Mouse (Mus musculus) myocyte (in vitro differentiated cells): ENCODE measurements around the gene Spdl1. TPM values are rescaled to one million over a fixed set of nuclear protein-coding genes. Genes with fewer than 3 reads are reported as not detected.
A peak's percentile ranks its signal among the peaks of the same experiment; 100 is the strongest.

Experiments used
- H3K27me3 ChIP-seq: one replicate; pipeline ENCODE4 v1.6.1; 2011; ENCODE audit not compliant: control insufficient read depth, insufficient read depth, insufficient read length
- H3K36me3 ChIP-seq: one replicate; pipeline ENCODE4 v1.6.1; 2011; ENCODE audit not compliant: control insufficient read depth, insufficient read depth
- H3K4me2 ChIP-seq: one replicate; pipeline ENCODE4 v1.6.1; 2011; ENCODE audit warnings: low read depth, control low read depth
- H3K4me3 ChIP-seq: one replicate; pipeline ENCODE4 v1.5.1; 2011; ENCODE audit warnings: mild to moderate bottlenecking, control low read depth, moderate library complexity
- H3K79me2 ChIP-seq: one replicate; pipeline ENCODE4 v1.6.1; 2011; ENCODE audit not compliant: control insufficient read depth, insufficient read depth
- H3ac ChIP-seq: one replicate; pipeline ENCODE4 v1.6.1; 2011; ENCODE audit not compliant: control insufficient read depth, insufficient read length
- CEBPB ChIP-seq: IDR thresholded peaks from 2 replicates; pipeline ENCODE4 v1.6.1; 2011; ENCODE audit warnings: mild to moderate bottlenecking, moderate library complexity; ENCODE audit not compliant: poor library complexity, insufficient read depth, severe bottlenecking
- E2F4 ChIP-seq: IDR thresholded peaks from one replicate; pipeline ENCODE4 v1.6.1; 2011; ENCODE audit warnings: mild to moderate bottlenecking, control low read depth, moderate library complexity; ENCODE audit not compliant: insufficient read depth
- MAX ChIP-seq: IDR thresholded peaks from one replicate; pipeline ENCODE4 v1.6.1; 2011; ENCODE audit warnings: low read depth, mild to moderate bottlenecking, control low read depth
- MYOD1 ChIP-seq, 3 experiments: IDR thresholded peaks; one replicate each; pipeline ENCODE4 v1.6.1; 2011; ENCODE audit warnings: control low read depth in 2 of 3, low read depth in 2 of 3, mild to moderate bottlenecking in 2 of 3, moderate library complexity in 1 of 3; ENCODE audit not compliant: insufficient read length in 2 of 3, control insufficient read depth in 1 of 3
- MYOG ChIP-seq, 3 experiments: IDR thresholded peaks; one replicate each; pipeline ENCODE4 v1.6.1; 2011; ENCODE audit warnings: control low read depth in 2 of 3, low read depth in 2 of 3, mild to moderate bottlenecking in 2 of 3; ENCODE audit not compliant: insufficient read length in 2 of 3, control insufficient read depth in 1 of 3, insufficient read depth in 1 of 3
- POLR2A ChIP-seq: IDR thresholded peaks from one replicate; pipeline ENCODE4 v1.6.1; 2011; ENCODE audit warnings: low read depth, mild to moderate bottlenecking, control low read depth, moderate library complexity; ENCODE audit not compliant: insufficient read length
- POLR2AphosphoS2 ChIP-seq: IDR thresholded peaks from one replicate; pipeline ENCODE4 v1.6.1; 2011; ENCODE audit warnings: low read depth, control low read depth; ENCODE audit not compliant: insufficient read length
- REST ChIP-seq: IDR thresholded peaks from one replicate; pipeline ENCODE4 v1.6.1; 2011; ENCODE audit warnings: mild to moderate bottlenecking, control low read depth, moderate library complexity; ENCODE audit not compliant: insufficient read depth, insufficient read length
- SRF ChIP-seq: IDR thresholded peaks from one replicate; pipeline ENCODE4 v1.6.1; 2011; ENCODE audit warnings: low read depth; ENCODE audit not compliant: control insufficient read depth, insufficient read length
- TCF12 ChIP-seq: IDR thresholded peaks from one replicate; pipeline ENCODE4 v1.6.1; 2011; ENCODE audit warnings: mild to moderate bottlenecking, control low read depth; ENCODE audit not compliant: poor library complexity, insufficient read depth, severe bottlenecking
- TCF3 ChIP-seq: IDR thresholded peaks from one replicate; pipeline ENCODE4 v1.6.1; 2011; ENCODE audit warnings: low read depth, control low read depth; ENCODE audit not compliant: insufficient read length
- USF1 ChIP-seq: IDR thresholded peaks from one replicate; pipeline ENCODE4 v1.6.1; 2011; ENCODE audit warnings: low read depth, mild to moderate bottlenecking, control low read depth, moderate library complexity
- polyA plus RNA-seq: library from polyadenylated mRNA; unstranded; fragments of >200 nt; fragmentation: generic; extraction: Trizol; gene quantifications from one replicate; pipeline ENCODE4 v1.2.1, GENCODE M21; 2012; ENCODE audit warnings: missing spikeins

Spdl1 gene
- polyA plus RNA-seq, 1 experiment, result 3.4 TPM

DNA sequence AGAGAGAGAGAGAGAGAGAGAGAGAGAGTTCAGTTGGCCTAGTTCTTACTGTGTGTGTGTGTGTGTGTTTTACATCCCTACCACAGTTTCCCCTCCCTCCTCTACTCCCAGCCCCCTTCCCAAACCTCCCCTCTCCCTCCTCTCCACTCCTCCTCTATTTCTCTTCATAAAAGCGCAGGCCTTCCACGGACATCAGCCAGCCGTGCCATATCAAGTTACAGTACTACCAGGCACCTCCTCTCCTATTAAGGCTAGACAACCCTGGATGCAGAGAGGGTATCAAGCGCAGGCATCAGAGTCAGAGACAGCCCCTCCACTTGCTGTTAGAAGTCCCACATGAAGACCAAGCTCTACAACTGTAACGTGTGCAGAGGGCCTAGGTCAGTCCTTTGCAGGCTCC is 6.8 kb upstream of the Spdl1 start:
- H3ac ChIP-seq, result no peak overlapping the region
- no peak overlapping the region for H3K4me3 ChIP-seq
- H3K27me3 ChIP-seq, result peaks cover 12% of the 10 kb centered on the region
- TF ChIP-seq MAX (no peak), MYOG (IDR thresholded peaks at IDR 0.05; ENCODE audit: control insufficient read depth in 1 of 3, insufficient read depth in 1 of 3, insufficient read length in 2 of 3, low read depth in 2 of 3) (no peak), SRF (no peak), POLR2A (no peak), CEBPB (no peak), TCF3 (no peak), TCF12 (no peak), POLR2AphosphoS2 (no peak), USF1 (no peak), MYOD1 (IDR thresholded peaks at IDR 0.05; ENCODE audit: control insufficient read depth in 1 of 3, insufficient read length in 2 of 3, low read depth in 2 of 3) (no peak), REST (no peak), E2F4 (no peak)
- no peaks in the 10 kb centered on the region for H3K79me2 ChIP-seq
- no peaks in the 10 kb centered on the region for H3K36me3 ChIP-seq
- no peak overlapping the region for H3K4me2 ChIP-seq

DNA sequence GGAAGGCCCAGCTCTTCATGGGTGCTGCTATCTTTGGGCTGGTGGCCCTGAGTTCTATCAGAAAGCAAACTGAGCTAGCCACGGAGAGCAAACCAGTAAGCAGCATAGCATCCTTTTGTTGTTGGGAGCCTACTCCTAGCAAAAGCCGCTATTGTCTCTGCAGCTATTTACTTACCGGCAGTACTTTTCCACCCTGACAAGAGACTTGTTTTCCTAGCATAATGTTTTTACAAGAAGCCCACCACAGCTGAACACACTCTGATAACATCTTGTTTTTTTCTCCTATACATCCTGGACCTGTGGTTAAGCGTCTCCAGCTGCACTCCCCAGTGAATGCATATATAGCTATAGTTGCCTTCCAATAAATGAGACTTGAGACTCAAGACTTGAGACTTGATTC is 5.6 kb upstream of the Spdl1 start:
- no peak overlapping the region for H3ac ChIP-seq
- H3K27me3 ChIP-seq, result peaks cover 12% of the 10 kb centered on the region
- no peak for TF ChIP-seq TCF3
- TF ChIP-seq CEBPB, result no peak
- H3K36me3 ChIP-seq, result no peaks in the 10 kb centered on the region
- no peak overlapping the region for H3K4me3 ChIP-seq
- no peak overlapping the region for H3K4me2 ChIP-seq
- no peaks in the 10 kb centered on the region for H3K79me2 ChIP-seq

DNA sequence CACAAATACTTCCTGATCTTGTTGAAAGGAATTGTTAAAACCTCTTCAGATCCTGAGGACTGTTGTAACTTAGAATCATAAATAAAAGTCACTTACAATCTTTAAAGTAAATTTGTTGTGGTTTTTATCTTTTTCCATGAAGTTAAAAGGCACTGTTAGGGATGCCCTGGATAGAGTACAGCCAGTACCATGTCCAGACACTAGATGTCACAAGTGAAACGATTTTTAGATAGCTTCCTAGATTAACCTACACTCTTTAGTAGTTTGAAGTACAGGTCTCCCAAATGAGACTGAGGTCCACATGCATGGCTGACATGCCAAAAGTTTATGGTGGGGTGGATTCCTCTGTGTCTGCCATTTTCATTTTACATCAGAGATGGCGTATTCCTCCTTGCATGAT is 2.8 kb upstream of the Spdl1 start:
- Histone ChIP-seq H3ac (no peak overlapping the region), H3K27me3 (peaks cover 5% of the 10 kb centered on the region), H3K79me2 (peaks cover 18% of the 10 kb centered on the region), H3K4me2 (no peak overlapping the region), H3K36me3 (no peaks in the 10 kb centered on the region), H3K4me3 (no peak overlapping the region)
- TF ChIP-seq MYOD1 (IDR thresholded peaks at IDR 0.05; ENCODE audit: control insufficient read depth in 1 of 3, insufficient read length in 2 of 3, low read depth in 2 of 3) (no peak), MAX (no peak), E2F4 (no peak), POLR2A (no peak), POLR2AphosphoS2 (no peak)

DNA sequence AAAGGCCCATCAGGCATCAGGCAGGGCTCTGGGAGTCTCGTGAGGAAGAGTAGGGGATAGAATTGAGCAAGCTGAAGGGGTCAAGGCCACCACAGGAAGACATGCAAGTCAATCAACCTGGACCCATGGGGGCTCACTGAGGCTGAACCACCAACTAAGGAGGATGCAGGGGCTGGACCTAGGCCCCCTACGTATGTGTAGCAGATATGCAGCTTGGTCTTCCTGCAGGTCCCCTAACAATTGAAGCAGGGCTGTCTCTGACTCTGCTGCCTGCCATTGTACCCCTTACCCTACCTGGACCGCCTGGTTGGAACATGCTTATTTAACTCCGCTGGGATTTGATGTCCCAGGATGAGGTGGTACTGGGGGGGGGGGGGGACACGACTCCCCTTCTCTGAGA is 763 bp downstream of the Spdl1 start:
- peak overlapping the region; percentile 70 for H3K4me3 ChIP-seq
- H3K79me2 ChIP-seq, result peaks cover 19% of the 10 kb centered on the region
- H3K36me3 ChIP-seq, result peaks cover 8% of the 10 kb centered on the region
- TF ChIP-seq POLR2A (no peak), E2F4 (no peak), SRF (no peak), POLR2AphosphoS2 (no peak)
- H3K27me3 ChIP-seq, result no peaks in the 10 kb centered on the region
- peak overlapping the region; percentile 65 for H3ac ChIP-seq
- peak overlapping the region; percentile 70 for H3K4me2 ChIP-seq

DNA sequence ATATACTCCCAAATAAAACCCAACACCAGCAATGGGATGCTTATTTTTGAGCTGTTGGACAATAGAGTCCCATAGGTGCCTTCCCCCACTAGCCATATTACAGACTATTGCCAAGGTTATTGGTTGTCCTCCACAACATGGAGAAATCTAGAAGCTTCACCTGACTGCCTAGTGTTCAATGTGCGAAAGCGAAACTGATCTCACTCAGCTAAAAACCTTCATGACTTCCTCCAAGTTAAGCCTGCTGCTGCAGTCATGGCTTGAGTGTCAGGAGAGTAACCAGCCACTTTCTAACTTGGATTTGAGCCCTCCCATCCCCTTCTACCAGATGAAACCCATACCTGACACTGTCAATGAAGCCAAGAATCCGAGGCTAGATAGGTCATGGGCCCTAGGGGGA is 5.6 kb downstream of the Spdl1 start:
- TF ChIP-seq POLR2AphosphoS2 (no peak), SRF (no peak), TCF3 (no peak), USF1 (no peak), MYOG (IDR thresholded peaks at IDR 0.05; ENCODE audit: control insufficient read depth in 1 of 3, insufficient read depth in 1 of 3, insufficient read length in 2 of 3, low read depth in 2 of 3) (no peak), MAX (no peak), POLR2A (no peak), TCF12 (no peak), E2F4 (no peak), MYOD1 (IDR thresholded peaks at IDR 0.05; ENCODE audit: control insufficient read depth in 1 of 3, insufficient read length in 2 of 3, low read depth in 2 of 3) (no peak), REST (no peak), CEBPB (no peak)
- Histone ChIP-seq H3K36me3 (peaks cover 14% of the 10 kb centered on the region), H3K27me3 (no peaks in the 10 kb centered on the region), H3K4me3 (no peak overlapping the region), H3ac (no peak overlapping the region), H3K4me2 (no peak overlapping the region), H3K79me2 (peaks cover 27% of the 10 kb centered on the region)
